Mouse (Mus musculus): Measurements from ENCODE around the gene Eef1a2. TPM values are rescaled to one million over a fixed set of nuclear protein-coding genes. Genes with fewer than 3 reads are reported as not detected.

Gene Eef1a2
- polyA plus RNA-seq, 1 experiment from 2014 or later: 11.0 TPM

DNA sequence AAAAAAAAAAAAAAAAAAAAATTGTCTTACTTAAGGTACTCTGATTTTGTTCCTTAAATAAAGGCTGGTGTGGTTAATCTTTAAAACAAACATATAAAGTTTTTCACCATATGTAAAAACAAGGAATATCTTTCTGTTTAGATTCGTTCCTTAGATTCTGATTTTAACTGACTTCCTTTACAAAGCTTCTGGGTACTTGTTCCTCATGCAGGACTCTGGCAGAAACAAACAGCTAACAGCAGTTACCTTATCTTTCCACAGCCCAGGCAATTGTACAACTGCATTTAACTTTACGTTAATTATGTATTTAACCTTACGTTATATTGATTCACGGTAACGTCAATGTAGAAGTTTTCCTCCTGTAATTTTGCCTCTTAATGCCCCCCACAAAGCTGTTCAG is 9.7 kb upstream of the Eef1a2 start:
- H3K36me3 ChIP-seq (ENCODE audit: control insufficient read depth, insufficient read depth, low read length): no peaks in the 10 kb centered on the region
- no peak for ATAC-seq
- WGBS: 85% methylated on average over 5 of the region's 5 CpGs

DNA sequence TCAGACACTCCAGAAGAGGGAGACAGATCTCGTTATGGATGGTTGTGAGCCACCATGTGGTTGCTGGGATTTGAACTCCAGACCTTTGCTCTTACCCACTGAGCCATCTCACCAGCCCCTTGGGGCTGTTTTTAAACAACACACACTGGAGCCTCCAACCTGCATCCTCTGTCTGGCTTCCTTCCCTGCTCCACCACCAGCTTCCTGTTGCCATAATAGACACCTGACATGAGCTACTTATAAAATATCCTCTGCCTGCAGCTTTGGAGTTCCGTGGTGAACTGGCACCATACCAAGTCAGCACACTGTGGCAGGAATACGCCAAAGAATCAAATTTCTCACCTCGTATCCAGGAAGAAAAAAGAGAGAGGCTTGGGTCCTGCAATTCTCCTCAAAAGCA is 4.0 kb upstream of the Eef1a2 start:
- H3K36me3 ChIP-seq (ENCODE audit: control insufficient read depth, insufficient read depth, low read length): no peaks in the 10 kb centered on the region
- WGBS: 73% methylated on average over 4 of the region's 4 CpGs
- no peaks in the 10 kb centered on the region for H3K9me3 ChIP-seq (replicated peaks; ENCODE audit: control insufficient read depth, low read length, poor library complexity, severe bottlenecking)
- no peak overlapping the region for H3K4me3 ChIP-seq (ENCODE audit: low read depth, low read length)
- no peak overlapping the region for H3K4me2 ChIP-seq (ENCODE audit: low read length)
- no peak overlapping the region for H3K9ac ChIP-seq (ENCODE audit: low read depth, low read length)
- ATAC-seq: no peak
- H3K27ac ChIP-seq (ENCODE audit: low read length): no peak overlapping the region
- no peaks in the 10 kb centered on the region for H3K27me3 ChIP-seq (ENCODE audit: control insufficient read depth, insufficient read depth, low read depth, low read length)
- H3K4me1 ChIP-seq (ENCODE audit: control insufficient read depth, insufficient read depth, low read length): peaks cover 30% of the 10 kb centered on the region

More for the DNA sequence above, 9.7 kb upstream of the Eef1a2 start:
- Histone ChIP-seq H3K9me3 (replicated peaks; ENCODE audit: control insufficient read depth, low read length, poor library complexity, severe bottlenecking) (no peaks in the 10 kb centered on the region), H3K9ac (ENCODE audit: low read depth, low read length) (no peak overlapping the region), H3K4me2 (ENCODE audit: low read length) (no peak overlapping the region), H3K27ac (ENCODE audit: low read length) (no peak overlapping the region), H3K27me3 (ENCODE audit: control insufficient read depth, insufficient read depth, low read depth, low read length) (no peaks in the 10 kb centered on the region), H3K4me3 (ENCODE audit: low read depth, low read length) (no peak overlapping the region), H3K4me1 (ENCODE audit: control insufficient read depth, insufficient read depth, low read length) (no peaks in the 10 kb centered on the region)

DNA sequence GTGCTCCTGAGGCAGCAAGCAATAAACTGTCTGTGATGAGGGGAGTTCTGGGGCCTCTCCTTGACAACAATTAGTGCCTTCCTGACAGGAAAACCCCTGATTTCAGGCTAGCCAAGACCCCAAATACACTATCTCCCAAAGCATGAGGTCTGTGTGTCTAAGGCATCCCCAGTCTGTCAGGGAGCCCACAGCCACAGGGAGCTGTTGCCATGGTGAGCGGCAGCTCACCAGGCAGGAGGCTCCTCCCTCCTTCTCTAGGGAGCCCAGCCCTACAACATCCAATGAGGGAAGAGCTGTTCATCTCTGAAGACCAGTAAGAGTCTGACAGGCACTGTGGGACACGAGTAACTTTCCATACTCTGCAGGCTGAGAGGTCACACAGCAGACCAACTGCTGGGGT is 3.0 kb upstream of the Eef1a2 start:
- Histone ChIP-seq H3K9ac (ENCODE audit: low read depth, low read length) (peak overlapping the region; percentile 23), H3K4me3 (ENCODE audit: low read depth, low read length) (no peak overlapping the region), H3K27me3 (ENCODE audit: control insufficient read depth, insufficient read depth, low read depth, low read length) (no peaks in the 10 kb centered on the region), H3K4me2 (ENCODE audit: low read length) (peak overlapping the region; percentile 36), H3K9me3 (replicated peaks; ENCODE audit: control insufficient read depth, low read length, poor library complexity, severe bottlenecking) (no peaks in the 10 kb centered on the region), H3K4me1 (ENCODE audit: control insufficient read depth, insufficient read depth, low read length) (peaks cover 41% of the 10 kb centered on the region), H3K27ac (ENCODE audit: low read length) (peak overlapping the region; percentile 84), H3K36me3 (ENCODE audit: control insufficient read depth, insufficient read depth, low read length) (no peaks in the 10 kb centered on the region)
- peak; percentile 81 for ATAC-seq
- 0% methylated on average over 2 of the region's 2 CpGs for WGBS

DNA sequence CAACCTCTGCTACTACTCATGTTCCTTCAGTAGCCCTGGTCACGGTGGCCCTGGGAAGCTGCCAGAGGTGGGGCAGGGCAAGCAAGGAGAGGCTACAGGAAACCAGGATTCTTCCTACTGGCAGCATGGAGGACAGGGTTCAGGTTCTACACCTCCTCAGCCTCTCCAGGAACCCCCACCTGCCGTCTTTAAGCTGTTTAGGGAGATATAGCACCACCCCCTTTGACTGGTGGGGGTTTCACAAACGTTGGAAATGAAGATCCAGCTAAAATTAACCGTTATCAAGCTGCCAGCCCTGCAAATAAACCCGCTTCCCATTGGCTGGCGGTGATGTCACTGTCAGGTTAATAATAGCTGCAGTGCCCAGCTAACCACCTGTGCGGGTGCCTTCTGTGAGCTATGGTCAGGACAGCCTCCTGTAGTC is 2.3 kb upstream of the Eef1a2 start:
- H3K36me3 ChIP-seq (ENCODE audit: control insufficient read depth, insufficient read depth, low read length): no peaks in the 10 kb centered on the region
- no peak overlapping the region for H3K9ac ChIP-seq (ENCODE audit: low read depth, low read length)
- no peaks in the 10 kb centered on the region for H3K9me3 ChIP-seq (replicated peaks; ENCODE audit: control insufficient read depth, low read length, poor library complexity, severe bottlenecking)
- peak overlapping the region; percentile 36 for H3K4me2 ChIP-seq (ENCODE audit: low read length)
- no peak overlapping the region for H3K4me3 ChIP-seq (ENCODE audit: low read depth, low read length)
- H3K27ac ChIP-seq (ENCODE audit: low read length): peak overlapping the region; percentile 84
- H3K4me1 ChIP-seq (ENCODE audit: control insufficient read depth, insufficient read depth, low read length): peaks cover 47% of the 10 kb centered on the region
- no peaks in the 10 kb centered on the region for H3K27me3 ChIP-seq (ENCODE audit: control insufficient read depth, insufficient read depth, low read depth, low read length)
- 50% methylated on average over 7 of the region's 7 CpGs for WGBS
- peak; percentile 21; the same call in 1 of the 2 replicates for ATAC-seq

DNA sequence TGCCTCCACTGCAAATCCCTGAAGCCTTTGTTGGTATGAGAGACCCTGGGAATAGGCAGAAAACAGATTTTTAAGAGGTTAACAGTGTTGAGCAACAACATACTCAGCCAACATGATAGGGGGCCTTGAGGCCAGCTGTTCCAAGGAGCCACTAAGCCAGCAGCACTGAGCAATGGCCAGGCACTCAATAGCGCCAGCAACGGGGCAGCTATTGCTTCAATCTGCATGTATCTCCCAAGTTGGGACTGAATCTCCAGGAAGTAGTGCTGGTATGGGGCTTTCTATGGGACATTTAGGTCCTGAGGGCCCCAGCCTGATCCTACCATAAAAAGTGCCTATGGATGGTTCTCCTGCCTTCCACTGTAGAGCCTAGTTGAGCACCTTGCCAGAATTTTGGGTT is 1.7 kb upstream of the Eef1a2 start:
- 94% methylated on average over 2 of the region's 2 CpGs for WGBS
- no peak overlapping the region for H3K9ac ChIP-seq (ENCODE audit: low read depth, low read length)
- H3K27me3 ChIP-seq (ENCODE audit: control insufficient read depth, insufficient read depth, low read depth, low read length): no peaks in the 10 kb centered on the region
- H3K36me3 ChIP-seq (ENCODE audit: control insufficient read depth, insufficient read depth, low read length): peaks cover 2% of the 10 kb centered on the region; the same call in 1 of the 2 replicates
- H3K9me3 ChIP-seq (replicated peaks; ENCODE audit: control insufficient read depth, low read length, poor library complexity, severe bottlenecking): no peaks in the 10 kb centered on the region
- no peak overlapping the region for H3K4me2 ChIP-seq (ENCODE audit: low read length)
- ATAC-seq: no peak
- no peak overlapping the region for H3K4me3 ChIP-seq (ENCODE audit: low read depth, low read length)
- H3K27ac ChIP-seq (ENCODE audit: low read length): peak overlapping the region; percentile 84
- H3K4me1 ChIP-seq (ENCODE audit: control insufficient read depth, insufficient read depth, low read length): peaks cover 47% of the 10 kb centered on the region

DNA sequence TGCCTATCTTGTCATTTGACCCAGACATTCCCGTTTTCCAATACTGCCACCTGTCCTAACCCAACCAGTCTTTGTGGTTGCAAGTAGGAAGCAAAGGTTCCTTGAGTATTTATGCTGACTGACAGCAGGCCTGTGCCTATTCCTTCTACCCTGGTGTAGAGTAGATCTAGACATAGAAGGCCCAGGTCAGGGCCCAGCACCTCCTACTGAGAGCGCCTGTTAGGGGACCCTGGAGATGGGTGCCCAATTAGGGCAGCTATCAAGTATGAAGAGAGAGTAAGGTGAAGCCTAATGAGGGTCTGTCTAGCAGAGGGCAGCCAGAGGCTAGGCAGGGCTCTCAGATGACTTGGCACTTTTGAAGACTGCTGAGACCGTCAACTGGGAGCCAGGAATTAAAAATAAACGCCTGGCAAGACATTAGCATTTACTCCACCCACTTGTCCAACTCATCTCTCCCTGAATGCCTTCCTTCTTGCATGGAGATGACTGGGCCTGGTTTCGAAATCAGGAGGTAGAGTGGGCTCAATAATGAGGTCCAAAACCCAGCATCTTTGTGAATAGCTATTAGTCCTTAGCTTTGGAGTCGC is 995 bp upstream of the Eef1a2 start:
- H3K4me2 ChIP-seq (ENCODE audit: low read length): peak overlapping the region; percentile 78
- WGBS: 81% methylated on average over 6 of the region's 6 CpGs
- H3K4me1 ChIP-seq (ENCODE audit: control insufficient read depth, insufficient read depth, low read length): peaks cover 47% of the 10 kb centered on the region
- H3K9ac ChIP-seq (ENCODE audit: low read depth, low read length): no peak overlapping the region
- no peak overlapping the region for H3K4me3 ChIP-seq (ENCODE audit: low read depth, low read length)
- no peaks in the 10 kb centered on the region for H3K27me3 ChIP-seq (ENCODE audit: control insufficient read depth, insufficient read depth, low read depth, low read length)
- H3K27ac ChIP-seq (ENCODE audit: low read length): peak overlapping the region; percentile 91
- H3K9me3 ChIP-seq (replicated peaks; ENCODE audit: control insufficient read depth, low read length, poor library complexity, severe bottlenecking): no peaks in the 10 kb centered on the region
- H3K36me3 ChIP-seq (ENCODE audit: control insufficient read depth, insufficient read depth, low read length): peaks cover 8% of the 10 kb centered on the region
- no peak for ATAC-seq

DNA sequence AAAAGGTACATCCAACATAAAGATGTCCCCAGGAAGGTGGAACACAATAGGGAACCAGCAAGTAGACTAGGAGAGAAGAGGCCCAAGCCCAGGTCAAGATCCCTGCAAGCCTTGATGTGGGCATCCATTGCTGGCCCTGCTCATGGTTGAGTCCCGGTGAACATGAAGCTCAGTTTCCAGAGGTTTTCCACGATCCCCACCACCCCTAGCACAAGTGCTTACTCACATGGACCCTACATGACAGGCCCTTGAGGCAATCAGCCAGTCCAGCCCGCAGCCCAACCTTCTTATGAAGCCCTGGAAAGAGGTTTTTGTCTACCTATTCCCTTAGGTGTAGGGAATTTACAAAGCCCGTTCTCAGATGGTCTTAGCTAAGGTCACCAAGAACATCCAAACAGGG is 366 bp upstream of the Eef1a2 start:
- no peaks in the 10 kb centered on the region for H3K9me3 ChIP-seq (replicated peaks; ENCODE audit: control insufficient read depth, low read length, poor library complexity, severe bottlenecking)
- H3K4me2 ChIP-seq (ENCODE audit: low read length): peak overlapping the region; percentile 78
- WGBS: 78% methylated on average over 4 of the region's 4 CpGs
- ATAC-seq: no peak; the same call in 1 of the 2 replicates
- peak overlapping the region; percentile 91 for H3K27ac ChIP-seq (ENCODE audit: low read length)
- H3K4me3 ChIP-seq (ENCODE audit: low read depth, low read length): peak overlapping the region; percentile 72
- H3K4me1 ChIP-seq (ENCODE audit: control insufficient read depth, insufficient read depth, low read length): peaks cover 47% of the 10 kb centered on the region
- peak overlapping the region; percentile 91 for H3K9ac ChIP-seq (ENCODE audit: low read depth, low read length)
- H3K27me3 ChIP-seq (ENCODE audit: control insufficient read depth, insufficient read depth, low read depth, low read length): no peaks in the 10 kb centered on the region
- peaks cover 11% of the 10 kb centered on the region for H3K36me3 ChIP-seq (ENCODE audit: control insufficient read depth, insufficient read depth, low read length)

DNA sequence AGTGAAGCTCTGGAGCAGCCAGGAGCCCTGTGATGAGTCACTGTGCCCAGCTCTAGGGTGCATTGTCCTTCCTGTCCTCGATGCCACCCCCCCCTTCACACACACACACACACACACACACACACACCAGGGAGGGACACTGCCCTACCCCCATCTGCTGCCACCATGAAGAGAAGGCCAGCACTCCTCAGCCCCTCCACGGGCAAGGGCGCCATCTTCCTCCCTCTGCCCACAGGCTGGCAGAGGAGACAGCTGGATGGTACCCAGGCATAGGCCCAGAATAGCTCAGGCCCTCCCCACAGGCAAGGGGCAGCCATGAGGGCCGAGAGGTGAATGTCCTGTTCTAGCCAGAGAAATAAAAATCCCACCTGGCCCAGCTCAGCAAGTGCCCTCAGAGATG is 1.0 kb downstream of the Eef1a2 start:
- WGBS: 75% methylated on average over 4 of the region's 4 CpGs

DNA sequence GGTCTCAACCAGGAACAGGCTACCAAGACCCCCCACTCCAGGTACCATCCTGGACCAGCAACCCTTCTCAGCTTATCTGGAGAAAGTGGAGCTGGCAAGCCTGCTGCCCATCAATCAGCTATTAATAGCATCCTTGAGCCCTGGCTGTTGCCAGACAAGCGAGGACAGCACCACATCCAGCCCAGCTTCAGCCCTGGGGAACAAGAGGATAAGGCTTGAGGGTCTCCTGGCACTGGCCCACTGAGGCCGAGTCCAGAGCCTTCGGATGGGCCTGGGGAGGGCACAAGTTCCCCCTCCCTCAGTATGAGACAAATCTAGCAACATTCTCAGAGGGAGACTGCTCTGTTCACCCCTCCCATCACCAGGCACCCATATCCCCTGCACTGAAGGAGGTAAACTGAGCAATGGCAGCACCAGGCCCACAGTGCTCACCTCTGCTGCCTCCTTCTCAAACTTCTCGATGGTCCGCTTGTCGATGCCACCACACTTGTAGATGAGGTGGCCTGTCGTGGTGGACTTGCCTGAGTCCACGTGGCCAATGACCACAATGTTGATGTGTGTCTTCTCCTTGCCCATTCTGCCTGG is 1.9 kb downstream of the Eef1a2 start:
- Histone ChIP-seq H3K27me3 (ENCODE audit: control insufficient read depth, insufficient read depth, low read depth, low read length) (peaks cover 5% of the 10 kb centered on the region), H3K27ac (ENCODE audit: low read length) (no peak overlapping the region), H3K9me3 (replicated peaks; ENCODE audit: control insufficient read depth, low read length, poor library complexity, severe bottlenecking) (no peaks in the 10 kb centered on the region), H3K4me2 (ENCODE audit: low read length) (peak overlapping the region; percentile 78), H3K36me3 (ENCODE audit: control insufficient read depth, insufficient read depth, low read length) (peaks cover 16% of the 10 kb centered on the region), H3K4me3 (ENCODE audit: low read depth, low read length) (peak overlapping the region; percentile 72), H3K4me1 (ENCODE audit: control insufficient read depth, insufficient read depth, low read length) (peaks cover 43% of the 10 kb centered on the region), H3K9ac (ENCODE audit: low read depth, low read length) (peak overlapping the region; percentile 91)
- WGBS: 79% methylated on average over 8 of the region's 8 CpGs
- no peak for ATAC-seq

More for the DNA sequence above, 1.0 kb downstream of the Eef1a2 start:
- no peaks in the 10 kb centered on the region for H3K9me3 ChIP-seq (replicated peaks; ENCODE audit: control insufficient read depth, low read length, poor library complexity, severe bottlenecking)
- H3K4me3 ChIP-seq (ENCODE audit: low read depth, low read length): peak overlapping the region; percentile 72
- H3K36me3 ChIP-seq (ENCODE audit: control insufficient read depth, insufficient read depth, low read length): peaks cover 11% of the 10 kb centered on the region
- peaks cover 47% of the 10 kb centered on the region for H3K4me1 ChIP-seq (ENCODE audit: control insufficient read depth, insufficient read depth, low read length)
- peak overlapping the region; percentile 78 for H3K4me2 ChIP-seq (ENCODE audit: low read length)
- peak overlapping the region; percentile 91; the same call in 1 of the 2 replicates for H3K27ac ChIP-seq (ENCODE audit: low read length)
- H3K27me3 ChIP-seq (ENCODE audit: control insufficient read depth, insufficient read depth, low read depth, low read length): no peaks in the 10 kb centered on the region
- ATAC-seq: peak; percentile 15
- H3K9ac ChIP-seq (ENCODE audit: low read depth, low read length): peak overlapping the region; percentile 91

Data from midbrain, embryonic 16.5 days (tissue).